ENCODE assay signal across 22 mouse cellular contexts in the genomic region with DNA sequence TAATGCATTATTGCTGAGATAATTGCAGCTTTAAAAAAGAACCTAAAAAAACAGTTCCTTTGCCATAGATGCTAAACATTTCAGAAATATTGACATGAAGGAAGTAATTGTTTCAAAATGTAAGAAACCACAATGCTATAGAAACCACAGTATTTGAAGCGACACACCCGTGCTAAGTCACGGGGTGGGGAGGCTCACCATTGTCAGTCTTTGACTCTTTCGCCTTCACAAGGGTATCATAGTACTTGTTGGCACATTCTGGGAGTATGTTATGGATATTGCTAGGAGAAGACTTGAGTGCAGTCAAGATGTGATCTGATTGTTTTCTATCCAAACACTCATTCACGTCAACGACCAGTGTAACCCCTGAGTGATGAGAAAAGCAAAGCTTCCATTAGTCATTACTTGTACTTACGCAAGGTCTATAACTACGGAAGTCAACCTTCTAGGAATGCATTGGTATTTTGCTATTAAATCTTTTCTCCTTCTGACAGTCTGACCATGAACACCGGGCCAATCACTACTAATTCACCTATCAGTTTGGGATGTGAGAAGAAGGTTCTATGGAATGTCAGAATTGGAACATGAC. TPM values are rescaled to one million over a fixed set of nuclear protein-coding genes. Genes with fewer than 3 reads are reported as not detected.
DNase-seq lines count a peak whose midpoint lies in the region; ATAC-seq and TF ChIP-seq lines count a peak whose summit lies in the region.
"Had no signal": no experiment of that assay in that cellular context is flagged by ENCODE, and none has a peak within 500 bp of the region (broad histone marks: within the 10 kb centered on the region; RNA-seq: fewer than 3 reads in every experiment).

No protein-coding gene starts in this region.

- no peak for DNase-seq in liver, postnatal 0 days
- DNase-seq in liver = no peak
- DNase-seq in induced T-regulatory cell, adult 2 months (ENCODE audit: low read depth) = peak; percentile 67
- no peak for DNase-seq in midbrain, embryonic 11.5 days (ENCODE audit: low spot score, missing footprints)
- DNase-seq in Muller cell, postnatal 12 days (ENCODE audit: inconsistent ontology term) = no peak
- DNase-seq: adrenal gland, postnatal 36 days; cerebellum, adult 8-10 months; gastrocnemius, postnatal 14 days; kidney, adult 18-20 months; layer of hippocampus, postnatal 36 days; lung, postnatal 10 days; retina, postnatal 1 day; thymus, postnatal 36 days had no signal

- 66% methylated on average over 9 of the region's 9 CpGs for WGBS in liver, postnatal 0 days (ENCODE audit: insufficient replicate concordance)
- 95% methylated on average over 9 of the region's 9 CpGs for WGBS in midbrain, embryonic 11.5 days

- H3K9me3 ChIP-seq in liver, postnatal 0 days (ENCODE audit: low read length) = no peaks in the 10 kb centered on the region
- H3K9me3 ChIP-seq in midbrain, embryonic 11.5 days (ENCODE audit: control insufficient read depth, low read length) = no peaks in the 10 kb centered on the region
- H3K9me3 ChIP-seq: forebrain, embryonic 13.5 days; limb, embryonic 15.5 days; midbrain, embryonic 10.5 days; neural tube, embryonic 15.5 days had no signal

- no peaks in the 10 kb centered on the region for H3K27me3 ChIP-seq in liver, postnatal 0 days (ENCODE audit: insufficient read depth, low read length)
- H3K27me3 ChIP-seq in midbrain, embryonic 11.5 days (ENCODE audit: control insufficient read depth, insufficient read depth, low read length) = no peaks in the 10 kb centered on the region
- H3K27me3 ChIP-seq: forebrain, embryonic 13.5 days; limb, embryonic 15.5 days; neural tube, embryonic 15.5 days had no signal

- peaks cover 20% of the 10 kb centered on the region for H3K4me1 ChIP-seq in liver, postnatal 0 days (ENCODE audit: insufficient read depth)
- H3K4me1 ChIP-seq in midbrain, embryonic 11.5 days (ENCODE audit: control insufficient read depth, insufficient read depth, low read length) = no peaks in the 10 kb centered on the region
- H3K4me1 ChIP-seq: forebrain, embryonic 13.5 days; limb, embryonic 15.5 days; midbrain, embryonic 10.5 days; neural tube, embryonic 15.5 days had no signal

- H3K4me3 ChIP-seq in liver, postnatal 0 days (ENCODE audit: low read depth, low read length) = no peak overlapping the region
- H3K4me3 ChIP-seq in midbrain, embryonic 11.5 days (ENCODE audit: low read depth, low read length) = no peak overlapping the region
- H3K4me3 ChIP-seq: forebrain, embryonic 13.5 days; limb, embryonic 15.5 days; midbrain, embryonic 10.5 days; neural tube, embryonic 15.5 days had no signal

- 0 out of 2 replicates have a peak overlapping the region, but pooled peaks have one; percentile 16 for H3K27ac ChIP-seq in liver, postnatal 0 days (ENCODE audit: low read depth)
- H3K27ac ChIP-seq in midbrain, embryonic 11.5 days (ENCODE audit: low read depth, low read length) = no peak overlapping the region
- H3K27ac ChIP-seq: forebrain, embryonic 13.5 days; hindbrain, postnatal 0 days; kidney, postnatal 0 days; limb, embryonic 15.5 days; midbrain, embryonic 10.5 days; neural tube, embryonic 15.5 days had no signal

- TF ChIP-seq EP300 in liver, postnatal 0 days (IDR thresholded peaks at IDR 0.05; ENCODE audit: low read depth) = 0 out of 2 replicates have a peak, but pooled peaks have one; percentile 10

- peaks cover 37% of the 10 kb centered on the region for H3K36me3 ChIP-seq in liver, postnatal 0 days (replicated peaks; ENCODE audit: insufficient read depth, low read length)
- no peaks in the 10 kb centered on the region for H3K36me3 ChIP-seq in midbrain, embryonic 11.5 days (ENCODE audit: control insufficient read depth, insufficient read depth, low read length)
- H3K36me3 ChIP-seq: limb, embryonic 15.5 days; neural tube, embryonic 15.5 days had no signal

- no peak for ATAC-seq in liver, postnatal 0 days
- peak; percentile 16 for ATAC-seq in CD4-positive, CD25-positive, alpha-beta regulatory T cell, adult 4 months
- ATAC-seq in neutrophil, adult 5-6 weeks (ENCODE audit: extremely low read depth, insufficient number of reproducible peaks, low FRiP score, poor library complexity, severe bottlenecking) = peak; percentile 59
- no peak for ATAC-seq in erythroid progenitor cell, adult 5-6 weeks (replicated peaks; ENCODE audit: low FRiP score, poor library complexity, severe bottlenecking)
- no peak for ATAC-seq in midbrain, embryonic 11.5 days (ENCODE audit: low FRiP score)
- ATAC-seq: forebrain, embryonic 13.5 days; hindbrain, postnatal 0 days had no signal

- H3K4me2 ChIP-seq in liver, postnatal 0 days (ENCODE audit: low read depth, low read length) = no peak overlapping the region
- no peak overlapping the region for H3K4me2 ChIP-seq in midbrain, embryonic 11.5 days
- H3K4me2 ChIP-seq: forebrain, embryonic 13.5 days; limb, embryonic 15.5 days; neural tube, embryonic 15.5 days had no signal

- TF ChIP-seq CTCF in liver, postnatal 0 days (IDR thresholded peaks at IDR 0.05; ENCODE audit: low read depth) = no peak

- H3K9ac ChIP-seq in liver, postnatal 0 days (replicated peaks) = no peak overlapping the region
- no peak overlapping the region for H3K9ac ChIP-seq in midbrain, embryonic 11.5 days (ENCODE audit: low read length)
- H3K9ac ChIP-seq: forebrain, embryonic 13.5 days; limb, embryonic 15.5 days; neural tube, embryonic 15.5 days had no signal

RNA-seq across cellular contexts. Expression of a gene that starts 11.9 kb away (rescaled TPM):
- polyA plus RNA-seq in liver, postnatal 0 days (2015; fragmentation: Nextera tagmentation; extraction: Ambion mirVana) = 10.7 and 13.0 TPM in 2 replicates
- polyA plus RNA-seq in CD4-positive, CD25-positive, alpha-beta regulatory T cell, adult 4 months (2017; shearing (Covaris generic)) = 1 to 10 TPM; 3.9 to 4.3 TPM
- total RNA-seq in neutrophil, adult 5-6 weeks (2017) = 1.3 and 2.6 TPM in 2 replicates
- total RNA-seq in erythroid progenitor cell, adult 5-6 weeks (2015; ENCODE audit: low replicate concordance) = 2.1 TPM in 1 of 2 replicates, not detected in the other
- total RNA-seq in erythroid progenitor cell, adult 5-6 weeks (2017; ENCODE audit: low replicate concordance) = 0.15 TPM in 1 of 2 replicates, not detected in the other
- 2.9 and 3.0 TPM in 2 replicates for polyA plus RNA-seq in midbrain, embryonic 11.5 days (2014; fragmentation: Nextera tagmentation; extraction: Ambion mirVana)
- total RNA-seq: gastrocnemius, postnatal 14 days had no signal

Comparison
In these comparisons a context has a peak if more than half of its experiments do, and no peak if none do; other contexts are left out.
1. ATAC-seq: peak in CD4-positive, CD25-positive, alpha-beta regulatory T cell, adult 4 months (single experiment) and neutrophil, adult 5-6 weeks (single experiment); none in liver, postnatal 0 days (single experiment), erythroid progenitor cell, adult 5-6 weeks (single experiment) and midbrain, embryonic 11.5 days (single experiment).